Mouse (Mus musculus): ENCODE data around the gene Hgd.
A peak's percentile ranks its signal among the peaks of the same experiment; 100 is the strongest.

Hgd gene

DNA sequence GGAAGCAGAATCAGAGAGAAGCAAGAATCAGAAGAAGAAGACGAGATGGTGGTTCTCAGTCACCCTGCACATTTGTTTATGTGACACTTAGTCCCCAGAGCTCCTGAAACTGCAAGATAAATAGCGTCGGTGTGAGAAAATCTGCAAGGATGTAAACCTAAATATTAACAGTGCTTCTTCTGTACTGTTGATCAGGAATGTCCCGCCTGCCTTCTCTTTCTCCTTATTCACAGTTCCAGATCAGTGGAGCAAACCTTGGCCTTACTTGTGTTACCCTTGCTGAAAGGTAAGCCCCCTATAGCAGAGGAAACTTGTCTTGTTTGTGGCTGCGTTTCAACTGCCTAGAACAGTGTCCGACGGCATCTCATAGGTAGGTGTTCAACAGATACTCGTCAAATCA, 97.6 kb downstream of the Hgd start:
- DNase-seq: peak; percentile 45

GRCm38 (mm10) chr16:37680216-37680615, 100.3 kb downstream of the Hgd start:
- DNase-seq: no peak

DNA sequence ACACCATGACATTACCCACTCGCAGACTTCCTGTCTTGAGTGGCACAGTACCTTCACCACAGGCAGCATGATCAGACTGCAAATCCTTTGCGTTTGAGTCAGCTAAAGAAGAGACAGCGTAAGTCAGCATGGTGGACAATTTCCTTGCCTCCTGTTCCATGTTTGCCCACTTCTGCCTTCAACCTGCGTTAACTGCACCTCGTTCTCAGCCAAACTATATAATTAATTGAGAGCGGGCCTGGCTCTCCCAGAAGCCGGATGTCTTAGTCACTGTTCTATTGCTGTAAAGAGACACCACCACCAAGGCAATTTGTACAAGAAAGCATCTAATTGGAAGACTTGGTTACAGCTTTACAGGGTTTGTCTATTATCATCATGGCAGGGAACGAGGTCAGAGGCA, 100.9 kb downstream of the Hgd start:
- no peak for DNase-seq
